Mouse (Mus musculus): ENCODE measurements around the gene Twnk.

Twnk gene

GRCm38 (mm10) chr19:45002301-45002700 lies 3.2 kb upstream of the Twnk start:
- DNase-seq (ENCODE audit: low read depth, low spot score): no peak

GRCm38 (mm10) chr19:45003740-45004516 lies 1.5 kb upstream of the Twnk start:
- no peak for DNase-seq (ENCODE audit: low read depth, low spot score)

DNA sequence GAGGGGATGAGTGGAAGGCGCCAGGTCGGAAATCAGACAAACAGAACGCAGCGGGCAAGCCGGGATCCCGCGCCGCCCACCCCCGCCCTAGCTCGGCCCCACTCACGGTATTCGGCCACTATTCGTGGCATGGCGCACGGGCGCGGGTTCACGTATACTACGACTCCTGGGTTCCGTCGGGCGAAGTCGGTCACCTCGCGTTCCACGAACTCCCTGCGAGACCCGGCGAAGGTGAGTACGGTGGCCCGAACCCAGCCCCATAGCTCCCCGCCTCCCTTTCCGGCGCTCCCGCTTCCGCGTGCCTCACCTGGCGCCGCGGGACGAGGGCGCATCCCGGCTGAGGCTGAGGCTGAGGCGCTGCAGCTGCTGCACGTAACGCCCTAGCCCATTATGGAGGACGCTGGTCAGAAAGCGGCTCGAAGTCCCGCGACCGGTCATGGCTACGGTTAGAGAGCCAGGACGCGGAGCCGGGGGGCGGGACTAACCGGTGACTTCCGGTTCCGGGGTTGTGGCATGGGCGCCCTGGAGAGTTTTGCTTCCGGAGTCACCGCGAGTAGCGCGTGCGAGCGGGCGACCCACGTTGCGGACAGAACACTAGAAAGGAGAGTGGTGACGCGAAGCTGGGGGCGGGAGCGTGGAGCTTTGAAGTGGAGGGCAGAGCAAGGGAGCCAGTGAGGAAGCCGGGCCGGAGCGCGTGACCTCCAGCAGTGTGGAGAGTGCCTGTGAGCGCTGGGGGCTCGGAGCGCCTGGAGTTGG lies 672 bp downstream of the Twnk start, which contains the start of gene Mrpl43:
Gene Mrpl43, minus strand, starts transcription at position 486 of the 756 bp plus-strand sequence.
- DNase-seq (ENCODE audit: low read depth, low spot score): peak; percentile 83

DNA sequence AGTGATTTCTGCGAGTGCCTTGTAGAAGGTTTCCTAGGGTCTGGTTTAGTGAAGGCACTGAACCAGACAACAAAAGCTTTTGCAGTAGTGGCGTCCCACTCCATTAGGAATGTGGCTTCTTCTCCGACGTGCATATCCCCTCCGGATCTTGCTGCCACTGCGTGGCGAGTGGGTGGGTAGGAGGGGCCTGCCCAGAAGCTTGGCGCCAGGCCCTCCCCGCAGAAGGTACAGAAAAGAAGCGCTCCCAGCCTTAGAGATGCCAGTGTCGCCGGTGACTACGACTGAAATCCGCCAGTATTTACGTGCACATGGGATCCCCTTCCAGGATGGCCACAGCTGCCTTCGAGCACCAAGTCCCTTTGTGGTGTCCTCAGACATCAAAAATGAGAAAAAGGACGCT lies 1.6 kb downstream of the Twnk start:
- no peak for DNase-seq (ENCODE audit: low read depth, low spot score)

- no peak for DNase-seq (ENCODE audit: low read depth, low spot score)
Measured at GRCm38 (mm10) chr19:45007425-45008191, 2.1 kb downstream of the Twnk start.

- DNase-seq (ENCODE audit: low read depth, low spot score): no peak
Measured at GRCm38 (mm10) chr19:45010646-45011045, 5.2 kb downstream of the Twnk start.

DNA sequence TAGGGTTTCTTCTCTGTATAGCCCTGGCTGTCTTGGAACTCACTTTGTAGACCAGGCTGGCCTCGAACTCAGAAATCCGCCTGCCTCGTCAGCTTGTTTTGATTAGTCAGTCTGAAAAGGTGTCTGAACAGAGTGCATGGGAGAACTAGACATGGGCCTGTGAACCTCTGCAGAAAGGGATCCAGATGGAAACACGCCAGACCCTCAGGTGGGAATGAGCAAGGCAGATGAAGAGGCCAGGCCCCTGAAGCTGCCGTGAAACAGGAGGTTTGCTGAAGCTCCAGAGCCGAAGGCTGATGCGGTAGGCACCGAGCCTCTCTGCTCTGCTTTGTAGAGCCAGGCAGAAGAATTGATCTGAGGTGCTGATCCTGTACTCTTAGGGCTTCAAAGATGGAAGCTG lies 6.8 kb downstream of the Twnk start:
- DNase-seq (ENCODE audit: low read depth, low spot score): no peak

GRCm38 (mm10) chr19:45012636-45013035 lies 7.2 kb downstream of the Twnk start:
- DNase-seq (ENCODE audit: low read depth, low spot score): no peak

GRCm38 (mm10) chr19:45013581-45014225 lies 8.2 kb downstream of the Twnk start:
- no peak for DNase-seq (ENCODE audit: low read depth, low spot score)

DNA sequence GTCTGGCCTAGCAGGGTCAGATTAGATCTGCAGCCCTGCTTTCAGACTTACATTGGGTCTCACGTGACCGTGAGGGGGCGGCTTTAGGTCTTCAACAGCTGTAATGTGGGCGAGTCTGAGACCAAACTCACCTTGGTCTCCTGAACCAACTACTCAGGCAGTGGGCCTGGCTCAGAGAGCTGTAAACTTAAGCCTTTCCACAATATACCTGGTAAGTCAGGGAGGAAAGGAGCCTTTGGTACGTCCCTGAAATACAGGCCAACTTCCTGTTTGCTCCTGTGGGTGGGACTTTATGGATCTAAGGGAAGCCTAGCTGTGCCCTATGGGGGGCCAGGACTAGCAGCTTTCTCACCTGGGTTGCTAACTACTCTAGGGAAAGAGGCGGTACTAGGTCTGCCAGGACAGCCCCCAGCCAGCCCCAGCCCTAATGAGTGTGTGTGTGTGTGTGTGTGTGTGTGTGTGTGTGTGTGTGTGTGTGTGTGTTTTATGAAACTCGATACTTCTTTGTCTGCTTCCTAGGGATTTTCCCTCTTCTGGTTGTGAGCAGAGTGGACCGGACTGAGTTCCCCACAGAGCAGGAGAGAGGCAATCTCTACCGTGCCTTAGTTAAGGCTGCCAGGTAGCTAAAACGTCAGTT lies 9.0 kb downstream of the Twnk start, which contains the start of gene Lzts2:
Gene Lzts2, plus strand, starts transcription at position 80 of the 637 bp plus-strand sequence.
- no peak for DNase-seq (ENCODE audit: low read depth, low spot score)

DNA sequence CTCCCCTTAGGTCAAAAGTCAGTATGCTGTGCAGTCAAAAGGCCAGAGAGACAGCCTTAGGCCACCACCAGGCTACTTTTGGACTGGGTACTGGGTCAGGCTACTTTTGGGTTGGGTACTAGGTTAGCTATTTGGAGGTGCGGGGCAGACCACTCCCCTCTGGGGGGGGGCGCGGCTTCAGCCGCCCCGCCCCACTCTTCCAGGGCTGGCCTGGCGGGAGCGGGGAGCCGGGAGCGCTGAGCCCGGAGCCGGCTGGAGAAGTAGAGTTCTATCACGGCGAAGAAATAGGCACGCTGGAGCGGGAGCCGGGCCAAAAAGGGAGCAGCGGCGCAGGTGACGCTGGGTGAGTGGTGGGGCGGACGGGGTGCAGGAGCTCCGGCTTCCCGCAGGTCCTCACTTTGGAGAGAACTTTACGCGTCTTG lies 9.5 kb downstream of the Twnk start:
- no peak for DNase-seq (ENCODE audit: low read depth, low spot score)

DNA sequence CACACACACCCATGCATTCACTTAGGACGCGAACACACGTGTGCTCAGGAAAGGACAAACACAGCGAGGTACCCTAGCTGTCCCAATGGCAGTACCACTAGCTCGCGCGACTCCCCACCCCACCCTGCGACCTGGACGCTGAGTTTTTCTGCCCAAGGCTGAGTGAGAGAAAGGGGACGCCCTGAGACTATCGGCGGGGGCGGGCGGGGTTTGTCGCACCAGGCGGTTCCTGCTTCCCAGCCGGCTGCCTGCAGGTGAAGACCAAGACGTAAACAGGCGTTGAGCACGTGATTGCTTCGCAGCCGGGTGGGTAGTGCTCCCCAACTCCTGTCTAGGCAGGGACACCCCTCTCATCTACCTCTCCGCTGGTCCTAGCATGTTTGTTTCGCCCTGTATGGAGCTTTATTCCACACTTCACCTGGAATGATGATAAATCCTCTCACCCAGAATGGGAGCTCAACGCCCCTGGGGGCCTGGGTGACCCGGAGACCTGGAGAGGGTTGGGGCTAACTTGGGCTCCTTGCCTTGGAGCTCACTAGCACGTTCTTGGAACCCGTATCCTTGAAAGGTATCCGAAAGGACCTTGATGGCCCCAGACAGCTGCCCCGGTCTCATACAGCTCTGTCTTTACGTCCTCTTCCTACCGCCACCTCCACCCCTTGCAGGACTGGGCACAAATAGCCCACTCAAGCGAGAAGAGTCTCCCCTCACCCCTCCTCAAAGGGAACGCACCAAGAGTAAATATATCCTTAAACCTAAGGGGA lies 10.2 kb downstream of the Twnk start:
- DNase-seq (ENCODE audit: low read depth, low spot score): no peak

DNA sequence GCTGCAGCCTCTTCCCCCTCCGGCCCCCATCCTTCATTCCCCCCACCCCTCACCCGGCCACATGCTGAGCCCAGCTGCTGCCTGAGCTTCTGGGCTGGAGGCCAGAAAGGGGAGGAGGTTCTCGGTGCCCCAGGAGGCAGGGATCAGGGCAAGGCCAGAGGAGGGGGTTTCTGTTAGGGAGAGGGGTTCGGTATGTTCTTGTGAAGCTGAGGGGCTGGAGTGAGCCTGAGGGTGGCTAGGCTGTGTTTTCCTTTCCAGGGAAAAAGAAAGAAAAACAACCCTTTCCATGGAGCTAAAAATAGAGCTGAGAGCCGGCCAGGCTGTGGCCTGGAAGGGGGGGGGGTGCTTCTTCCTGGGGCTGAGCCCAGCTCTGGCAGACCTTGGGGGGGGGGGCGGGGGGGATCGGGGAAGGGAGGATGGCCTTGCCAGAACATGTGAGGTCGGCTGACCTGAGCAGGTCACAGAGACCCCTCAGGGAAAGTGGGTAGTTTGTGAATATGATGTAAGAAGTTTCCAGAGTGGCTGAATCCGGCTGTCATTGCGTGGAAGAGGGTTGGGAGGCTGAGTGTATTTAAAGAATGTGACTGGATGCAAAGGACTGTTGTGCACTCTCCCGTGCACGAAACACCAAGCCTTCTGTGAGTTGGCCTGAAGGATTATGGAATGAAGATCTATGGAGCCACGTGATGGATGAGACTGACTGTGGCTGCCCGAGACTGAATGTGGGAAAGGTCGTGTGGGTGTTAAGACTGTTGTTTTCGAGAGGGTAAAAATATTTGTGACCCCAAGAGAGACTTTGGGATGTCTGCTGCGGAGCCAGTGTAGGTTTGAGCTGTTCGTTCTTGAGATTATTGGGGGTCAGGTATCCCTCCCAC lies 11.1 kb downstream of the Twnk start:
- no peak for DNase-seq (ENCODE audit: low read depth, low spot score)

- no peak for DNase-seq (ENCODE audit: low read depth, low spot score)
Measured at GRCm38 (mm10) chr19:45017216-45017771, 11.8 kb downstream of the Twnk start.

DNA sequence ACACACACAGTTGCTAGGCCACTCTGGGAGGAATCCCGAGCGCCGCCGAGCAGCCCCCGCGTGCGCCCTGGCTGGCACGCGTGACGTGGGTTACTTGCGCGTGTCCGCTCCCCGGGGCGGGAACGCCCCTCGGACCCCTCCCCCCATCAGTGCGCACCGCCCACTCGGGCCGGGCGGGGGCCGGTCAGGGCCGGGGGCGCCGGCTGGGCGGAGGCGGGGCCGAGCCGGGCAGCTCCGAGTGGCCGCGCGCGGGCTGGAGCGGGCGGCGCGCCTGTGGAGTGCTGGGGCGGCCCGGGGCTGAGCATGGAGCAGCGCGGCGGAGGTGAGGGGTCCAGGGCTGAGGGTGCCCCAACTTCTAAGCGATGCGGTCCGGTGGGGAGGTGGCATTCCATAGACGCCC lies 12.4 kb downstream of the Twnk start:
- DNase-seq (ENCODE audit: low read depth, low spot score): no peak

DNA sequence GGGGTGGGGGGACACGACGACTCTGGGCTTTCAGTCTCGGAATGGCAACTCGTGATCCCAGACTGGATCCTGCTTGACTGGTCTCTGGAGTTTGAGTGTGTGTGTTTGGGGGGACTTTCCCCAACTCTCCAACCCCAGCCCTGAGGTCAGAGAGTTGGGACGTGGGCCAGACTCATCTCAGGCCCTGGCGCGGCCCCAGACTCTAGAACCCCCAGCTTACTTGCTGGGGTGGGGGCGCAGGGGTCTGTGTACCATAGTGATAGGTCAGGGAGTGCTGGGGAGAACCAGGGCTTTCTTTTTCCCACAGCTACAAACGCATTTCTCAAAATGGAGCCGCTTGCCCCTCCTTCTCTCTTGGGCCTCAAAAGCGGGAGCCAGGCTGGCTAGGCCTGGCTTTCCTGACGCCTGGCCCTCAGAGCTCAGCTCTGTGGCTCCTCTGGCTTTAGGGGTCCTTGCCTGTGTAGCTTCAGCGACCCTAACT lies 12.9 kb downstream of the Twnk start:
- no peak for DNase-seq (ENCODE audit: low read depth, low spot score)

- no peak for DNase-seq (ENCODE audit: low read depth, low spot score)
Measured at GRCm38 (mm10) chr19:45020348-45020747, 14.9 kb downstream of the Twnk start.

- no peak for DNase-seq (ENCODE audit: low read depth, low spot score)
Measured at GRCm38 (mm10) chr19:45021362-45021761, 15.9 kb downstream of the Twnk start.

DNA sequence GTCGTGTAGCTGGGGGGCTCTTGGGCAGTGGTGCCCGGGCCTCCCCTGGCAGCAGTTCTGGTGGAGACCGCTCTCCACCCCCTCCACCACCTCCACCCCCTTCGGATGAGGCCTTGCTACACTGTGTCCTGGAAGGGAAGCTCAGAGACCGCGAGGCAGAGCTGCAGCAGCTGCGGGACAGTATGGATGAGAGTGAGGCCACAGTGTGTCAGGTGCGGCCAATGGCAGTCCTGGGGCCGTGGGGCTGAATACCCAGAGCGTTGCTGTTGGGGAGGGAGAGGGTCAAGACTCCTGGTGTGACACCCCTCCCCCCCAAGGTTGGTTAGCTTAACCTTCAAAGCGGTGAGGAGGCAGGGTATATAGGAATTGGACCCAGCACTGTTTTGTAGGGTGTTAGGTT lies 18.5 kb downstream of the Twnk start:
- no peak for DNase-seq (ENCODE audit: low read depth, low spot score)
